Mouse (Mus musculus): ENCODE data around the gene Ift80. TPM values are rescaled to one million over a fixed set of nuclear protein-coding genes. Genes with fewer than 3 reads are reported as not detected.

Ift80 gene
- total and polyA plus RNA-seq, 3 experiments: 10.8 to 13.8 (median 11.5) TPM

GRCm38 (mm10) chr3:68979187-68979586 is 25.2 kb downstream of the Ift80 start:
- H3K4me3 ChIP-seq (replicated peaks in 1 of 3; ENCODE audit: low read depth in 2 of 3, low read length in 2 of 3, poor library complexity in 1 of 3): no peak overlapping the region
- H3K79me2 ChIP-seq (replicated peaks; ENCODE audit: control insufficient read depth, extremely low read depth, insufficient read depth, poor library complexity, severe bottlenecking): no peaks in the 10 kb centered on the region
- dilution Hi-C loops (cut with MboI; ENCODE audit: extremely low pct_ligation_motif_present, extremely low pct_unique_long_range_greater_than_20kb, low sequenced_read_pairs) (no loop called here), in situ Hi-C loops (cut with MboI; ENCODE audit: low pct_ligation_motif_present, low pct_unique_long_range_greater_than_20kb, low sequenced_read_pairs) (no loop called here)
- H3K9ac ChIP-seq (ENCODE audit: insufficient read depth, low read depth): no peak overlapping the region
- no peak for DNase-seq (ENCODE audit: extremely low read depth)
- no peak overlapping the region for H3K27ac ChIP-seq (ENCODE audit: insufficient read depth, low read depth)
- H3K36me3 ChIP-seq (replicated peaks in 1 of 2; ENCODE audit: control insufficient read depth in 1 of 2, insufficient read depth in 1 of 2, low read length in 1 of 2): peaks cover 0 to 17% of the 10 kb centered on the region in 2 experiments
- no peak overlapping the region for H3K4me2 ChIP-seq (ENCODE audit: insufficient read depth, low read depth, poor library complexity, severe bottlenecking)
- no peaks in the 10 kb centered on the region for H3K27me3 ChIP-seq (replicated peaks)
- H3K4me1 ChIP-seq (ENCODE audit: control insufficient read depth in 1 of 2, insufficient read depth in 2 of 2): peaks cover 15 to 35% of the 10 kb centered on the region in 2 experiments
- TF ChIP-seq IRF4 (IDR thresholded peaks at IDR 0.05; ENCODE audit: low read depth, low read length) (no peak), MXI1 (IDR thresholded peaks at IDR 0.05; ENCODE audit: low read depth, low read length) (no peak), CHD1 (IDR thresholded peaks at IDR 0.05; ENCODE audit: low read depth, low read length) (no peak), SMC3 (IDR thresholded peaks at IDR 0.05; ENCODE audit: low read depth, low read length) (no peak), USF1 (IDR thresholded peaks at IDR 0.05; ENCODE audit: low read depth, low read length) (no peak), UBTF (IDR thresholded peaks at IDR 0.05; ENCODE audit: low read depth, low read length) (no peak), CHD2 (IDR thresholded peaks at IDR 0.05; ENCODE audit: low read length) (no peak), MEF2A (IDR thresholded peaks at IDR 0.05; ENCODE audit: borderline replicate concordance, low read depth, low read length) (no peak), ELF1 (IDR thresholded peaks at IDR 0.05; ENCODE audit: low read depth, low read length) (no peak), TBP (conservative IDR thresholded peaks at IDR 0.05; ENCODE audit: low read depth, low read length) (no peak), MAFK (IDR thresholded peaks at IDR 0.05; ENCODE audit: insufficient replicate concordance, low read length) (no peak), E2F4 (IDR thresholded peaks at IDR 0.05; ENCODE audit: insufficient replicate concordance, low read depth, low read length) (no peak)
- no peaks in the 10 kb centered on the region for H3K9me3 ChIP-seq (replicated peaks; ENCODE audit: low read length)

- H3K4me2 ChIP-seq (ENCODE audit: insufficient read depth, low read depth, poor library complexity, severe bottlenecking): no peak overlapping the region
- H3K27me3 ChIP-seq (replicated peaks): no peaks in the 10 kb centered on the region
- no peak overlapping the region for H3K4me3 ChIP-seq (replicated peaks in 1 of 3; ENCODE audit: low read depth in 2 of 3, low read length in 2 of 3, poor library complexity in 1 of 3)
- peaks cover 15 to 36% of the 10 kb centered on the region in 2 experiments for H3K4me1 ChIP-seq (ENCODE audit: control insufficient read depth in 1 of 2, insufficient read depth in 2 of 2)
- no peaks in the 10 kb centered on the region for H3K9me3 ChIP-seq (replicated peaks; ENCODE audit: low read length)
- H3K27ac ChIP-seq (ENCODE audit: insufficient read depth, low read depth): no peak overlapping the region
- no peak for DNase-seq (ENCODE audit: extremely low read depth)
- H3K36me3 ChIP-seq (replicated peaks in 1 of 2; ENCODE audit: control insufficient read depth in 1 of 2, insufficient read depth in 1 of 2, low read length in 1 of 2): peaks cover 4 to 21% of the 10 kb centered on the region in 2 experiments
- no peaks in the 10 kb centered on the region for H3K79me2 ChIP-seq (replicated peaks; ENCODE audit: control insufficient read depth, extremely low read depth, insufficient read depth, poor library complexity, severe bottlenecking)
- no peak overlapping the region for H3K9ac ChIP-seq (ENCODE audit: insufficient read depth, low read depth)
- in situ Hi-C loops (cut with MboI; ENCODE audit: low pct_ligation_motif_present, low pct_unique_long_range_greater_than_20kb, low sequenced_read_pairs) (no loop called here), dilution Hi-C loops (cut with MboI; ENCODE audit: extremely low pct_ligation_motif_present, extremely low pct_unique_long_range_greater_than_20kb, low sequenced_read_pairs) (no loop called here)
- TF ChIP-seq CHD2 (IDR thresholded peaks at IDR 0.05; ENCODE audit: low read length) (no peak), ZMIZ1 (IDR thresholded peaks at IDR 0.05; ENCODE audit: low read depth, low read length) (no peak), IRF4 (IDR thresholded peaks at IDR 0.05; ENCODE audit: low read depth, low read length) (no peak), KAT2A (IDR thresholded peaks at IDR 0.05; ENCODE audit: insufficient replicate concordance, low read length) (no peak), SIN3A (IDR thresholded peaks at IDR 0.05; ENCODE audit: low read length) (no peak), E2F4 (IDR thresholded peaks at IDR 0.05; ENCODE audit: insufficient replicate concordance, low read depth, low read length) (no peak), ZNF384 (IDR thresholded peaks at IDR 0.05; ENCODE audit: low read depth, low read length) (no peak), NELFE (IDR thresholded peaks at IDR 0.05; ENCODE audit: low read depth, low read length) (no peak), SMC3 (IDR thresholded peaks at IDR 0.05; ENCODE audit: low read depth, low read length) (no peak), USF1 (IDR thresholded peaks at IDR 0.05; ENCODE audit: low read depth, low read length) (no peak), MAX (IDR thresholded peaks at IDR 0.05; ENCODE audit: low read length) (no peak), EP300 (IDR thresholded peaks at IDR 0.05; ENCODE audit: low read length) (no peak), MEF2A (IDR thresholded peaks at IDR 0.05; ENCODE audit: borderline replicate concordance, low read depth, low read length) (no peak), ELF1 (IDR thresholded peaks at IDR 0.05; ENCODE audit: low read depth, low read length) (no peak)
Measured at GRCm38 (mm10) chr3:68977696-68978095, 26.7 kb downstream of the Ift80 start.
